Comparison of ENCODE assay signal across 14 mouse cellular contexts in the genomic region with DNA sequence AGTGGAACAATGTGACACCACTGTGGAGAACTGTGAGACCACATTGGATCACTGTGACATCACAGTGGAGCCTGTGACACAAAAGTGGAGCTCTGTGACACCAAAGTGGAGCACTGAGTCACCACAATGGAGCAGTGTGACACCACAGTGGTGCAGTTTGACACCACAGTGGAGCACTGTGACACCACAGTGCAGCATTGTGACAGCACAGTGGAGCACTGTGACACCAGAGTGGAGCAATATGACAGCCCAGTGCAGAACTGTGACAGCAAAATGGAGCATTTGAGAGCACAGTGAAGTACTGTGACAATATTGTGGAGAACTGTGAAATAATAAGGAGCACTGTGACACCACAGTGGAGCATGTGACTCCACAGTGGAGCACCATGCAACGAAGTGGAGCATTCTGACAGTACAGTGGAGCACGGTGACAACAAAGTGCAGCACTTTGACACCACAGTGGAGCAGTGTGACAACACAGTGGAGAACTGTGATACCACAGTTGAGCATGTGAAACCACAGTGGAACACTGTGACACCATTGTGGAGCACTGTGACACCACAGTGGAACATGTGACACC.
DNase-seq lines count a peak whose midpoint lies in the region; ATAC-seq lines count a peak whose summit lies in the region.
"Had no signal": no experiment of that assay in that cellular context is flagged by ENCODE, and none has a peak within 500 bp of the region (broad histone marks: within the 10 kb centered on the region; RNA-seq: fewer than 3 reads in every experiment).

No protein-coding gene starts in this region.

- H3K9ac ChIP-seq in hindbrain, embryonic 13.5 days = no peak overlapping the region
- H3K9ac ChIP-seq: embryonic facial prominence, embryonic 12.5 days had no signal

- no peaks in the 10 kb centered on the region for H3K27me3 ChIP-seq in hindbrain, embryonic 13.5 days
- H3K27me3 ChIP-seq: embryonic facial prominence, embryonic 12.5 days had no signal

- 58% methylated on average over 2 of the region's 2 CpGs for WGBS in hindbrain, embryonic 13.5 days

- ATAC-seq in hindbrain, embryonic 13.5 days (ENCODE audit: low FRiP score) = no peak
- ATAC-seq: intestine, postnatal 0 days had no signal

- H3K4me3 ChIP-seq in hindbrain, embryonic 13.5 days = no peak overlapping the region
- H3K4me3 ChIP-seq: embryonic facial prominence, embryonic 12.5 days; forebrain, embryonic 10.5 days had no signal

- H3K4me1 ChIP-seq in hindbrain, embryonic 13.5 days (replicated peaks) = no peaks in the 10 kb centered on the region
- H3K4me1 ChIP-seq: embryonic facial prominence, embryonic 12.5 days; forebrain, embryonic 10.5 days had no signal

- peaks cover 73% of the 10 kb centered on the region for H3K9me3 ChIP-seq in hindbrain, embryonic 13.5 days

- H3K4me2 ChIP-seq in hindbrain, embryonic 13.5 days = no peak overlapping the region
- H3K4me2 ChIP-seq: embryonic facial prominence, embryonic 12.5 days; liver, embryonic 11.5 days had no signal

- DNase-seq in cerebellum, adult 11-12 months = peak; percentile 1
- no peak for DNase-seq in cerebellum, adult 11 months
- peak; percentile 3 for DNase-seq in kidney, postnatal 10 days
- no peak for DNase-seq in kidney, adult 11 months
- DNase-seq in ovary, postnatal 36 days (ENCODE audit: low spot score) = peak; percentile 1
- DNase-seq in ovary, postnatal 14 days (ENCODE audit: low spot score) = no peak
- peak; percentile 4 to 13 for DNase-seq in gastrocnemius, postnatal 4 days (ENCODE audit: low spot score in 2 of 2)
- DNase-seq: adrenal gland, adult 2 months; cerebellum, postnatal 14 days had no signal

- no peaks in the 10 kb centered on the region for H3K36me3 ChIP-seq in hindbrain, embryonic 13.5 days
- H3K36me3 ChIP-seq: embryonic facial prominence, embryonic 12.5 days; forebrain, embryonic 10.5 days had no signal

- H3K27ac ChIP-seq in hindbrain, embryonic 13.5 days = no peak overlapping the region
- H3K27ac ChIP-seq: embryonic facial prominence, embryonic 12.5 days; forebrain, embryonic 10.5 days had no signal

Comparison
In these comparisons a context has a peak if more than half of its experiments do, and no peak if none do; other contexts are left out.
1. DNase-seq: peak in cerebellum, adult 11-12 months (single experiment), kidney, postnatal 10 days (single experiment), ovary, postnatal 36 days (single experiment) and gastrocnemius, postnatal 4 days (2 of 2); none in cerebellum, adult 11 months (single experiment), kidney, adult 11 months (single experiment) and ovary, postnatal 14 days (single experiment).